Mouse (Mus musculus) myocyte (in vitro differentiated cells): ENCODE measurements around the gene Gm49403. TPM values are rescaled to one million over a fixed set of nuclear protein-coding genes. Genes with fewer than 3 reads are reported as not detected.

Experiments used
- H3K27me3 ChIP-seq: one replicate; pipeline ENCODE4 v1.6.1; 2011; ENCODE audit not compliant: control insufficient read depth, insufficient read depth, insufficient read length
- H3K36me3 ChIP-seq: one replicate; pipeline ENCODE4 v1.6.1; 2011; ENCODE audit not compliant: control insufficient read depth, insufficient read depth
- H3K4me2 ChIP-seq: one replicate; pipeline ENCODE4 v1.6.1; 2011; ENCODE audit warnings: low read depth, control low read depth
- H3K4me3 ChIP-seq: one replicate; pipeline ENCODE4 v1.5.1; 2011; ENCODE audit warnings: mild to moderate bottlenecking, control low read depth, moderate library complexity
- H3K79me2 ChIP-seq: one replicate; pipeline ENCODE4 v1.6.1; 2011; ENCODE audit not compliant: control insufficient read depth, insufficient read depth
- H3ac ChIP-seq: one replicate; pipeline ENCODE4 v1.6.1; 2011; ENCODE audit not compliant: control insufficient read depth, insufficient read length
- CEBPB ChIP-seq: IDR thresholded peaks from 2 replicates; pipeline ENCODE4 v1.6.1; 2011; ENCODE audit warnings: mild to moderate bottlenecking, moderate library complexity; ENCODE audit not compliant: poor library complexity, insufficient read depth, severe bottlenecking
- E2F4 ChIP-seq: IDR thresholded peaks from one replicate; pipeline ENCODE4 v1.6.1; 2011; ENCODE audit warnings: mild to moderate bottlenecking, control low read depth, moderate library complexity; ENCODE audit not compliant: insufficient read depth
- MAX ChIP-seq: IDR thresholded peaks from one replicate; pipeline ENCODE4 v1.6.1; 2011; ENCODE audit warnings: low read depth, mild to moderate bottlenecking, control low read depth
- MYOD1 ChIP-seq, 3 experiments: IDR thresholded peaks; one replicate each; pipeline ENCODE4 v1.6.1; 2011; ENCODE audit warnings: control low read depth in 2 of 3, low read depth in 2 of 3, mild to moderate bottlenecking in 2 of 3, moderate library complexity in 1 of 3; ENCODE audit not compliant: insufficient read length in 2 of 3, control insufficient read depth in 1 of 3
- MYOG ChIP-seq, 3 experiments: IDR thresholded peaks; one replicate each; pipeline ENCODE4 v1.6.1; 2011; ENCODE audit warnings: control low read depth in 2 of 3, low read depth in 2 of 3, mild to moderate bottlenecking in 2 of 3; ENCODE audit not compliant: insufficient read length in 2 of 3, control insufficient read depth in 1 of 3, insufficient read depth in 1 of 3
- POLR2A ChIP-seq: IDR thresholded peaks from one replicate; pipeline ENCODE4 v1.6.1; 2011; ENCODE audit warnings: low read depth, mild to moderate bottlenecking, control low read depth, moderate library complexity; ENCODE audit not compliant: insufficient read length
- POLR2AphosphoS2 ChIP-seq: IDR thresholded peaks from one replicate; pipeline ENCODE4 v1.6.1; 2011; ENCODE audit warnings: low read depth, control low read depth; ENCODE audit not compliant: insufficient read length
- REST ChIP-seq: IDR thresholded peaks from one replicate; pipeline ENCODE4 v1.6.1; 2011; ENCODE audit warnings: mild to moderate bottlenecking, control low read depth, moderate library complexity; ENCODE audit not compliant: insufficient read depth, insufficient read length
- SRF ChIP-seq: IDR thresholded peaks from one replicate; pipeline ENCODE4 v1.6.1; 2011; ENCODE audit warnings: low read depth; ENCODE audit not compliant: control insufficient read depth, insufficient read length
- TCF12 ChIP-seq: IDR thresholded peaks from one replicate; pipeline ENCODE4 v1.6.1; 2011; ENCODE audit warnings: mild to moderate bottlenecking, control low read depth; ENCODE audit not compliant: poor library complexity, insufficient read depth, severe bottlenecking
- TCF3 ChIP-seq: IDR thresholded peaks from one replicate; pipeline ENCODE4 v1.6.1; 2011; ENCODE audit warnings: low read depth, control low read depth; ENCODE audit not compliant: insufficient read length
- USF1 ChIP-seq: IDR thresholded peaks from one replicate; pipeline ENCODE4 v1.6.1; 2011; ENCODE audit warnings: low read depth, mild to moderate bottlenecking, control low read depth, moderate library complexity
- polyA plus RNA-seq: library from polyadenylated mRNA; unstranded; fragments of >200 nt; fragmentation: generic; extraction: Trizol; gene quantifications from one replicate; pipeline ENCODE4 v1.2.1, GENCODE M21; 2012; ENCODE audit warnings: missing spikeins

Gene Gm49403
- polyA plus RNA-seq, 1 experiment: not detected

DNA sequence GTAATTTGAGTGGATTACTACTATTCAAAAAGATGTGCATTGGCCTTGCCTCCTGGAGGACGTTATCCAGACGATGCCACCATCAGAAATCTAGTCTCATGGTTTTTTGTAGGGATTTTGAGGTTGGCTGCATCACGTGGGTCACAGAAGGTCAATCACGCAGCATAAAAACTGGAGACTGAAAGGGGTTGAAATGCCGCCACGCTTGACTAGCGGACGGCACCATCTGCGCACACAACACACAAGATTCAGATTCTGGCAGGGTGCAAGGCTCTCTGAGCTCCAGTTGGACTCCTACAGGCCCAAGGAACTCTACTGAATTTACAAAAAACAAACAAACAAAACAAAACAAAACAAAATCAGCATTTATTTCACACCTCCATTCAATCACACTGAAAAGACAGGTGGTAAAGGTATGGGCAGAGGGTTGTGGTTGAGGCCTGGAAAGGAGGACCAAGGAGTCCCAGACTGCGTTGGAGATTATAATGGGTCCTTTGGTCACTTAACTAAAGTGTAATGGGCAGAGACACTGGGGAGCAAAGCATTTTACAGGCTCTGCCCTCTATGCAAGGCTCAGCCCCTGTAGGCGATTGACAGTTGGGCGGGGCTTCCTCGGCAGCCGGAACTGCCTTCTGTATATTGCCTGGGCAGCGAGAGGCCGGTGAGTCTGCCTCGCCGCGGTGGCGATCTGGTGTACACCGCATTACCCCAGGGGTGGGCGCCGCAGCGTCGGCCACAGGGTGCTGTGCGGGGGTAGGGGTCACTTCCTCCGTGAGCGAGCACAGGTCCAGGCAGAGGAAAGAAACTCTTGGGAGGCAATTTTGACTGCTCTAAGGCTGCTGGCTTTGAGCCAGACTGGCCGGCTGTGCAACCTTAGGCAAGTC, 43.6 kb upstream of the Gm49403 start:
- no peak overlapping the region for H3ac ChIP-seq
- H3K4me2 ChIP-seq: no peak overlapping the region
- no peak overlapping the region for H3K4me3 ChIP-seq
- no peaks in the 10 kb centered on the region for H3K27me3 ChIP-seq
- peaks cover 19% of the 10 kb centered on the region for H3K36me3 ChIP-seq
- H3K79me2 ChIP-seq: no peaks in the 10 kb centered on the region
- no peak for TF ChIP-seq MAX
- TF ChIP-seq SRF: no peak
- no peak for TF ChIP-seq POLR2A
- no peak for TF ChIP-seq TCF12
- no peak for TF ChIP-seq TCF3
- TF ChIP-seq REST: no peak
- TF ChIP-seq MYOG (IDR thresholded peaks at IDR 0.05; ENCODE audit: control insufficient read depth in 1 of 3, insufficient read depth in 1 of 3, insufficient read length in 2 of 3, low read depth in 2 of 3): no peak
- no peak for TF ChIP-seq E2F4
- no peak for TF ChIP-seq USF1
- no peak for TF ChIP-seq CEBPB
- no peak for TF ChIP-seq MYOD1 (IDR thresholded peaks at IDR 0.05; ENCODE audit: control insufficient read depth in 1 of 3, insufficient read length in 2 of 3, low read depth in 2 of 3)
- no peak for TF ChIP-seq POLR2AphosphoS2

DNA sequence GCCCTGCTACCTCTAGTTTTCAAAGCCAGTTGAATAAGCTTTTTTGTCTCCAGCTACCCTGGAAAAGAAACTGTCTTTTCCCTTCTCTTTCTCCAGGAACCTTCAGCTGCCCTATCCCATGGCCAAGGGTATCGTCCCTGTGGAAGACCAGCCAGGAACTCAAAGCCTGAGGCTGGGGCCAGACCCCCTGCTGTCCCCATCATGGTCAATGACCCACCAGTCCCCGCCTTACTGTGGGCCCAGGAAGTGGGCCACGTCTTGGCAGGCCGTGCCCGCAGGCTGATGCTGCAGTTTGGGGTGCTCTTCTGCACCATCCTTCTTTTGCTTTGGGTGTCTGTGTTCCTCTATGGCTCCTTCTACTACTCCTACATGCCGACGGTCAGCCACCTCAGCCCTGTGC, 42.7 kb upstream of the Gm49403 start:
- Histone ChIP-seq H3K27me3 (no peaks in the 10 kb centered on the region), H3ac (no peak overlapping the region), H3K4me2 (no peak overlapping the region), H3K36me3 (peaks cover 18% of the 10 kb centered on the region), H3K4me3 (no peak overlapping the region), H3K79me2 (no peaks in the 10 kb centered on the region)
- TF ChIP-seq REST: no peak
- no peak for TF ChIP-seq POLR2A
- no peak for TF ChIP-seq MYOG (IDR thresholded peaks at IDR 0.05; ENCODE audit: control insufficient read depth in 1 of 3, insufficient read depth in 1 of 3, insufficient read length in 2 of 3, low read depth in 2 of 3)
- no peak for TF ChIP-seq MAX
- no peak for TF ChIP-seq TCF12
- no peak for TF ChIP-seq POLR2AphosphoS2

DNA sequence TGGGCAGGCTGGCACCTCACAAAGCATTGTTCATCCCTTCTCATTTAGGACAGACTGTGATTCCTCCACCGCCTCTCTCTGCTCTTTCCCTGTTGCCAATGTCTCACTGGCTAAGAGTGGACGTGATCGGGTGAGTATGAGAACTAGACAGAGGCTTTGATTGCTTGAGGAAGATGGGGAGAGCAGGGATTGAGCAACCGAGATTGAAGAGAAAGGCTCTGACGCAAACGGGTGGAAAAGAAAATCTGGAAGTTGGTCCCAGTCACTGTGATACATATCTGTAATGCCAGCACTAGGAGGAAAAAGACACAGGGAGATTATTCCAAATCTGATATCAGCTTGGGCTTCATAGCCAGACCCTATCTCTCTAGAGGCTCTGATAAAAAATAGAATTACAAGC, 40.8 kb upstream of the Gm49403 start:
- no peak overlapping the region for H3K4me3 ChIP-seq
- no peak overlapping the region for H3K4me2 ChIP-seq
- H3ac ChIP-seq: no peak overlapping the region
- TF ChIP-seq CEBPB (no peak), POLR2AphosphoS2 (no peak), SRF (no peak), TCF12 (no peak), MYOG (IDR thresholded peaks at IDR 0.05; ENCODE audit: control insufficient read depth in 1 of 3, insufficient read depth in 1 of 3, insufficient read length in 2 of 3, low read depth in 2 of 3) (no peak)
- H3K36me3 ChIP-seq: peaks cover 25% of the 10 kb centered on the region
- no peaks in the 10 kb centered on the region for H3K79me2 ChIP-seq
- H3K27me3 ChIP-seq: no peaks in the 10 kb centered on the region

DNA sequence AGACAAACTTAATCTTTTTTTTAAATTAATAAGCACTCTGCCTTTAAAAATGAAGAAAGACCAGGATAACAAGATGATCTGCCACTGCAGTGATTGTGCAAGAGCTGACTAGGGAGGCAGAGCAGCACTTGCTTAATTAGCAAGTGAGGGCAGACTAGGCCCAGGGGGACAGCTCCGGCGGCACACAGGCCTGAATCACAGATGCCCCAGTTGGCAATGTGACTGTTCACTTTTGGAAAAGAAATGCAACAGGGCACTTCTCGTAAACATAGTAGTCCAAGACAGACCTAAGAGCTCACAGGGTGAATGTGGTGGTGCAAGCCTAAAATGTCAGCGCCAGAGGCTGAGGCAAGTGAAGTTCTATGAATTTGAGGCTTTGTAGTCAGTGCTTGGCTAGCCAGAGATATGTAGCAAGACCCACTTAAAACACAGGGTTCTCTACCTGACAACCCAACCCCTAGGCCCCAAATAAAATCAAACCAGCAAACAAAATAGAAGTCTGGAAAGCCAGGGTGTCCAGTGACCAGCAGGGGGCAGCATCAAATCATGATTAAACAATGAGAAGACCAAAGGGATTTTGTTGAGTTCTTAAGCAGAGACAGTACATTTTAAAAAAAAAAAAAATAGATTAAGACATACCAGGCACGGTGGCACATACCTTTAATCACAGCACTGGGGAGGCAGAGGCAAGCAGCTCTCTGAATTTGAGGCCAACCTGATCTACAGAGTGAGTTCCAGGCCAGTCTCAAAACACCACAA, 39.2 kb upstream of the Gm49403 start:
- H3ac ChIP-seq: no peak overlapping the region
- H3K79me2 ChIP-seq: no peaks in the 10 kb centered on the region
- no peak for TF ChIP-seq SRF
- TF ChIP-seq MYOD1 (IDR thresholded peaks at IDR 0.05; ENCODE audit: control insufficient read depth in 1 of 3, insufficient read length in 2 of 3, low read depth in 2 of 3): no peak
- no peak for TF ChIP-seq POLR2AphosphoS2
- no peak for TF ChIP-seq TCF12
- H3K36me3 ChIP-seq: peaks cover 31% of the 10 kb centered on the region
- H3K4me2 ChIP-seq: no peak overlapping the region
- no peaks in the 10 kb centered on the region for H3K27me3 ChIP-seq
- no peak overlapping the region for H3K4me3 ChIP-seq

DNA sequence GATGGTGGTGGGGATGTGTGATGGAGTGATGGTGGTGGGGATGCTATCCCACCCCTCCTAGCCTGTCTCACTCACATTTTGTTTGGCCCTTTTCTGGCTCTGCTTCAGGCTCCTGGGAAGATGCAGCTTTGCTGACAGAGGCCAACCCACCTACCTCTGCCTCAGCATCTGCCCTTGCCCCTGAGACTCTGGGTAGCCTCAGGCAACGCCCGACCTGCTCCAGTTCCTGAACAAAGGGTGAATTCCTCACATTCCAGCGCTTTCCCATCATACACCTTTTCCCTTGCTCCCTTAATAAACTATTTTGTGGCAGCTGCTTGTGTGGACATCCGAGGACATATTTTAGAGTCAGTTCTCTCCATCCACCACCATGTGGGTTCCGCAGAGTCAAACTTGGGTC, 35.4 kb upstream of the Gm49403 start:
- no peak overlapping the region for H3K4me3 ChIP-seq
- no peaks in the 10 kb centered on the region for H3K27me3 ChIP-seq
- no peak overlapping the region for H3K4me2 ChIP-seq
- H3ac ChIP-seq: no peak overlapping the region
- peaks cover 27% of the 10 kb centered on the region for H3K36me3 ChIP-seq
- H3K79me2 ChIP-seq: no peaks in the 10 kb centered on the region
- TF ChIP-seq POLR2A: no peak
- no peak for TF ChIP-seq SRF
- TF ChIP-seq CEBPB: no peak
- TF ChIP-seq E2F4: no peak
- no peak for TF ChIP-seq TCF12
- no peak for TF ChIP-seq REST
- no peak for TF ChIP-seq TCF3
- no peak for TF ChIP-seq POLR2AphosphoS2
- no peak for TF ChIP-seq MYOG (IDR thresholded peaks at IDR 0.05; ENCODE audit: control insufficient read depth in 1 of 3, insufficient read depth in 1 of 3, insufficient read length in 2 of 3, low read depth in 2 of 3)
- no peak for TF ChIP-seq MAX
- no peak for TF ChIP-seq USF1
